Mouse (Mus musculus): Measurements from ENCODE around the gene Sirt4. TPM values are rescaled to one million over a fixed set of nuclear protein-coding genes. Genes with fewer than 3 reads are reported as not detected.

The Sirt4 gene
- polyA plus RNA-seq, 1 experiment, result 34.6 TPM

- no peaks in the 10 kb centered on the region; the same call in 1 of the 2 replicates for H3K27me3 ChIP-seq (ENCODE audit: control insufficient read depth, insufficient read depth, low read length)
- H3K4me1 ChIP-seq (ENCODE audit: control insufficient read depth, insufficient read depth, low read length), result peaks cover 29% of the 10 kb centered on the region
- peak overlapping the region; percentile 68 for H3K27ac ChIP-seq (ENCODE audit: control insufficient read depth, insufficient read depth, low read depth, low read length)
- TF ChIP-seq POLR2A (IDR thresholded peaks at IDR 0.05; ENCODE audit: control insufficient read depth, low read depth, low read length) (no peak), CTCF (IDR thresholded peaks at IDR 0.05; ENCODE audit: control insufficient read depth, insufficient read depth, insufficient replicate concordance, low read depth, low read length) (0 out of 2 replicates have a peak, but pooled peaks have one; percentile 4)
- H3K4me3 ChIP-seq (ENCODE audit: control insufficient read depth, low read depth, low read length), result peak overlapping the region; percentile 80
- H3K36me3 ChIP-seq (ENCODE audit: control insufficient read depth, insufficient read depth, low read length), result no peaks in the 10 kb centered on the region
These were observed 53.2 kb downstream of the Sirt4 start for GRCm38 (mm10) chr5:115431061-115431897.

- peak overlapping the region; percentile 68 for H3K27ac ChIP-seq (ENCODE audit: control insufficient read depth, insufficient read depth, low read depth, low read length)
- H3K4me1 ChIP-seq (ENCODE audit: control insufficient read depth, insufficient read depth, low read length), result peaks cover 20% of the 10 kb centered on the region
- no peaks in the 10 kb centered on the region for H3K36me3 ChIP-seq (ENCODE audit: control insufficient read depth, insufficient read depth, low read length)
- peak overlapping the region; percentile 82 for H3K4me3 ChIP-seq (ENCODE audit: control insufficient read depth, low read depth, low read length)
- TF ChIP-seq POLR2A (IDR thresholded peaks at IDR 0.05; ENCODE audit: control insufficient read depth, low read depth, low read length) (no peak), CTCF (IDR thresholded peaks at IDR 0.05; ENCODE audit: control insufficient read depth, insufficient read depth, insufficient replicate concordance, low read depth, low read length) (no peak)
- no peaks in the 10 kb centered on the region; the same call in 1 of the 2 replicates for H3K27me3 ChIP-seq (ENCODE audit: control insufficient read depth, insufficient read depth, low read length)
These were observed 54.2 kb downstream of the Sirt4 start for GRCm38 (mm10) chr5:115430187-115430960.

GRCm38 (mm10) chr5:115429359-115430186 is 55.0 kb downstream of the Sirt4 start, which contains the start of gene Msi1:
TSS of gene Msi1 (plus strand) at chr5:115429599.
- H3K27ac ChIP-seq (ENCODE audit: control insufficient read depth, insufficient read depth, low read depth, low read length), result peak within 1 kb of the TSS; percentile 45
- H3K36me3 ChIP-seq (ENCODE audit: control insufficient read depth, insufficient read depth, low read length), result no peaks in the 10 kb centered on the region
- H3K27me3 ChIP-seq (ENCODE audit: control insufficient read depth, insufficient read depth, low read length), result no peaks in the 10 kb centered on the region; the same call in 1 of the 2 replicates
- TF ChIP-seq POLR2A (IDR thresholded peaks at IDR 0.05; ENCODE audit: control insufficient read depth, low read depth, low read length) (0 out of 2 replicates have a peak, but pooled peaks have one; percentile 11), CTCF (IDR thresholded peaks at IDR 0.05; ENCODE audit: control insufficient read depth, insufficient read depth, insufficient replicate concordance, low read depth, low read length) (no peak)
- peak within 1 kb of the TSS; percentile 82 for H3K4me3 ChIP-seq (ENCODE audit: control insufficient read depth, low read depth, low read length)
- H3K4me1 ChIP-seq (ENCODE audit: control insufficient read depth, insufficient read depth, low read length), result peaks cover 14% of the 10 kb centered on the region

GRCm38 (mm10) chr5:115428831-115429358 is 55.6 kb downstream of the Sirt4 start:
- no peaks in the 10 kb centered on the region; the same call in 1 of the 2 replicates for H3K27me3 ChIP-seq (ENCODE audit: control insufficient read depth, insufficient read depth, low read length)
- no peaks in the 10 kb centered on the region for H3K36me3 ChIP-seq (ENCODE audit: control insufficient read depth, insufficient read depth, low read length)
- peaks cover 14% of the 10 kb centered on the region for H3K4me1 ChIP-seq (ENCODE audit: control insufficient read depth, insufficient read depth, low read length)
- H3K27ac ChIP-seq (ENCODE audit: control insufficient read depth, insufficient read depth, low read depth, low read length), result peak overlapping the region; percentile 45
- TF ChIP-seq CTCF (IDR thresholded peaks at IDR 0.05; ENCODE audit: control insufficient read depth, insufficient read depth, insufficient replicate concordance, low read depth, low read length) (no peak), POLR2A (IDR thresholded peaks at IDR 0.05; ENCODE audit: control insufficient read depth, low read depth, low read length) (no peak)
- peak overlapping the region; percentile 75 for H3K4me3 ChIP-seq (ENCODE audit: control insufficient read depth, low read depth, low read length)

Other genes starting within 250 kb of the Sirt4 start
- 15.5 and 16.2 TPM in 2 replicates for gene Pop5, start 248.9 kb downstream of the Sirt4 start, polyA plus RNA-seq (2012; rRNA removed)
- 240 and 247 TPM in 2 replicates for gene Rnf10, start 211.8 kb downstream of the Sirt4 start, polyA plus RNA-seq (2012; rRNA removed)
- 12.2 and 14.0 TPM in 2 replicates for gene Coq5, start 205.1 kb downstream of the Sirt4 start, polyA plus RNA-seq (2012; rRNA removed)
- 559 and 571 TPM in 2 replicates for gene Dynll1, start 183.7 kb downstream of the Sirt4 start, polyA plus RNA-seq (2012; rRNA removed)
- gene Srsf9, start 157.5 kb downstream of the Sirt4 start, polyA plus RNA-seq (2012; rRNA removed), result 43.9 and 45.5 TPM in 2 replicates
- 11.6 and 16.0 TPM in 2 replicates for gene Gatc, start 143.5 kb downstream of the Sirt4 start, polyA plus RNA-seq (2012; rRNA removed)
- 7.6 and 8.0 TPM in 2 replicates for gene Triap1, start 143.5 kb downstream of the Sirt4 start, polyA plus RNA-seq (2012; rRNA removed)
- 619 and 765 TPM in 2 replicates for gene Cox6a1, start 135.7 kb downstream of the Sirt4 start, polyA plus RNA-seq (2012; rRNA removed)
- gene Msi1, start 55.1 kb downstream of the Sirt4 start, polyA plus RNA-seq (2012; rRNA removed), result 61.9 and 63.9 TPM in 2 replicates
- 0.64 and 0.87 TPM in 2 replicates for gene Pla2g1b, start 18.5 kb downstream of the Sirt4 start, polyA plus RNA-seq (2012; rRNA removed)
- gene Pxn, start 22.0 kb upstream of the Sirt4 start, polyA plus RNA-seq (2012; rRNA removed), result 81.6 and 82.6 TPM in 2 replicates
- gene Rplp0, start 74.7 kb upstream of the Sirt4 start, polyA plus RNA-seq (2012; rRNA removed), result 1,431 and 1,500 TPM in 2 replicates
- 67.7 and 77.1 TPM in 2 replicates for gene Gcn1l1, start 80.5 kb upstream of the Sirt4 start, polyA plus RNA-seq (2012; rRNA removed)
- 14.9 and 15.4 TPM in 2 replicates for gene Rab35, start 147.2 kb upstream of the Sirt4 start, polyA plus RNA-seq (2012; rRNA removed)
- gene Bicdl1, start 246.9 kb upstream of the Sirt4 start, polyA plus RNA-seq (2012; rRNA removed), result 13.2 and 14.0 TPM in 2 replicates

All from testis, adult 2 months (tissue).